Mouse (Mus musculus): ENCODE measurements around the gene Crb1. TPM values are rescaled to one million over a fixed set of nuclear protein-coding genes. Genes with fewer than 3 reads are reported as not detected.

The Crb1 gene
- polyA plus RNA-seq, 1 experiment from 2014 or later: 0.23 TPM

DNA sequence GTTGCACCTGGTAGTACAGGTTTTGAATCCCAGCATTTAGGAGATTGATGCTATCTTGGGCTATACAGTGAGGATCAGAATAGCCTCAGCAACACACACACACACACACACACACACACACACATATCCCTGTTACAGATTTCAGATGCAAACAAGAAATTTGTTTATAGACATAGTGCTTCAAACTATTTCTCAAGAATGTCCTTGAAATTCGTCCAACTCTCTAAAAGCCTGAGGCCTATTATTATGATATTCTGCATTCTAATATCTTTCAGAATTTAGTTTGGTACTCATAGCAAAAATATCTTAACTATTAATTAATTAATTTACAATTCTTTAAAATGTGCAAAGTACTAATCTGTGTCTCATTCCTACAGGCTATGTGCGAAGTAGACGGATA is 124.9 kb downstream of the Crb1 start:
- WGBS: 90% methylated on average over 3 of the region's 3 CpGs
- H3K4me3 ChIP-seq (replicated peaks): no peak overlapping the region
- H3K4me1 ChIP-seq: no peaks in the 10 kb centered on the region
- no peaks in the 10 kb centered on the region for H3K9me3 ChIP-seq (replicated peaks)
- ATAC-seq (replicated peaks; ENCODE audit: low FRiP score): no peak
- no peak overlapping the region for H3K4me2 ChIP-seq
- no peaks in the 10 kb centered on the region for H3K27me3 ChIP-seq
- H3K27ac ChIP-seq: no peak overlapping the region
- H3K36me3 ChIP-seq: no peaks in the 10 kb centered on the region
- no peak overlapping the region for H3K9ac ChIP-seq

DNA sequence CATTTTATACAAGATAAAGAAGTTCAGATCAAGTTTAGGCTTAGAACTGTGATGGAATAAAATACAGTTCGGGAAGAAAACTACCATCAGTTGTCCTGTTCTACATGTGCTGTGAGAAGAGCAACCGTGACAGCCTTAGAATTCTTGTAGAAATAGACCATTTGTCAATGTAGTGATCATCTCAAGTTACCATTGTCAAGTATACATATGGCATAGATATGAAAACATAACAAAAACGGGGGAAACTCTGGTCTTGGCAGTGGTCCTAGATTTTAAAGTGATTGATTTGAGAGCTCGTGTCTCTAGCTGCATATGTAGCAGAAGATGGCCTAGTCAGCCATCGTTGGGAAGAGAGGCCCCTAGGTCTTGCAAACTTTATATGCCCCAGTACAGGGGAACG is 127.7 kb downstream of the Crb1 start:
- no peak for ATAC-seq (replicated peaks; ENCODE audit: low FRiP score)

DNA sequence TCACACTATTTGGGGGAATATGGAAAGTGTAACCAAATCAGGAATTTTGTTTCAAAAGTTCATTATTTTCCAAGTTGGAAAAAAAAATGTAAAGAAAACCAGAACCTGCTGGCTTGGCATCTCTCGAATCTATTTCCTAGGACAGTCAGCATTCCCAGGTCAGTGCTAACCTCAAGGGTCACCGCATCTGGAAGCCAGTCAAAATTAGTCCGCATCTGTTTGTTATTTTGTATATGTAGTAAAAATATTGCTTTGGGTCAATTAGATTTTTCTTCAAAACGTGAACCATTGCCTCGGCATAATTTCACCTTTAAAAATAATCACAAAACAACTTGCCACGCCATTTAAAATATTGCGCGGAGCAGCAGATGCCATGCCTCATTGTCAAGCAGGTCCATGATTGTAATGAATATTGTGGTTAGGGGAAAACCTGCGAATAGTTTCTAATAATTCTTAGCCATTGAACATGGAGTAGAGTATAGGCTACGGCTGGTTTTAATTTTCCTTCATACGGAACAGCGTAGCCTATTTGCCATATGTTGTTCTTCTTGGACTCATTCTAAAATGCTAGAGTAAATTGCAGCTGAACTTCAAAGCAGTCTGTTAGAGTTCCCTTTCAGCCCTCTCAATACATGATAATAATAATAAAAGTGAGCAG is 130.0 kb downstream of the Crb1 start:
- ATAC-seq (replicated peaks; ENCODE audit: low FRiP score): no peak
- H3K36me3 ChIP-seq: no peaks in the 10 kb centered on the region
- no peaks in the 10 kb centered on the region for H3K4me1 ChIP-seq
- 86% methylated on average over 12 of the region's 12 CpGs for WGBS
- H3K4me2 ChIP-seq: no peak overlapping the region
- H3K27me3 ChIP-seq: no peaks in the 10 kb centered on the region
- no peaks in the 10 kb centered on the region for H3K9me3 ChIP-seq (replicated peaks)
- no peak overlapping the region for H3K9ac ChIP-seq
- H3K27ac ChIP-seq: no peak overlapping the region
- H3K4me3 ChIP-seq (replicated peaks): no peak overlapping the region

More for the DNA sequence above, 127.7 kb downstream of the Crb1 start:
- H3K9me3 ChIP-seq (replicated peaks): no peaks in the 10 kb centered on the region
- H3K4me1 ChIP-seq: no peaks in the 10 kb centered on the region
- no peak overlapping the region for H3K4me3 ChIP-seq (replicated peaks)
- no peaks in the 10 kb centered on the region for H3K27me3 ChIP-seq
- H3K36me3 ChIP-seq: no peaks in the 10 kb centered on the region
- no peak overlapping the region for H3K4me2 ChIP-seq
- WGBS: 65% methylated on average over 6 of the region's 6 CpGs
- no peak overlapping the region for H3K27ac ChIP-seq
- no peak overlapping the region for H3K9ac ChIP-seq

DNA sequence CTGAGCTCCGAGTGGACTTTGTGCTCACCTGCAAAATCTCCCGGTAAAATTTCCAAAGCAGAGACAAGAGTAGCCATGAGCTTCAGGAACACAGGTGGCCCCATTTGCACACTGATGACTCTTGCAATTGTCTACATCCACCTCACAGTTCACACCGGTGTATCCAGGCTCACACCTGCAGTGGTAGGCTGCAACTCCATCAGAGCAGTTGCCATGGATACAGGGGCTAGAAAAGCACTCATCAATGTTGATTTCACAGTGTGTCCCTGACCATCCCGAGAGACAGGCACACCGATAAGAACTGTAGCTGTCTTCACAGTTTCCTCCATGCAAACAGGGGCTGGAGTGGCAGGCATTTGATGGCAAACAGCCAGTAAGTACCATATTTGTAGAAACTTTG is 140.1 kb downstream of the Crb1 start:
- Histone ChIP-seq H3K9me3 (replicated peaks) (no peaks in the 10 kb centered on the region), H3K4me2 (no peak overlapping the region), H3K27me3 (no peaks in the 10 kb centered on the region), H3K4me1 (peaks cover 4% of the 10 kb centered on the region; the same call in 1 of the 2 replicates), H3K36me3 (no peaks in the 10 kb centered on the region), H3K9ac (no peak overlapping the region), H3K27ac (no peak overlapping the region), H3K4me3 (replicated peaks) (no peak overlapping the region)
- 66% methylated on average over 5 of the region's 5 CpGs for WGBS
- no peak for ATAC-seq (replicated peaks; ENCODE audit: low FRiP score)

DNA sequence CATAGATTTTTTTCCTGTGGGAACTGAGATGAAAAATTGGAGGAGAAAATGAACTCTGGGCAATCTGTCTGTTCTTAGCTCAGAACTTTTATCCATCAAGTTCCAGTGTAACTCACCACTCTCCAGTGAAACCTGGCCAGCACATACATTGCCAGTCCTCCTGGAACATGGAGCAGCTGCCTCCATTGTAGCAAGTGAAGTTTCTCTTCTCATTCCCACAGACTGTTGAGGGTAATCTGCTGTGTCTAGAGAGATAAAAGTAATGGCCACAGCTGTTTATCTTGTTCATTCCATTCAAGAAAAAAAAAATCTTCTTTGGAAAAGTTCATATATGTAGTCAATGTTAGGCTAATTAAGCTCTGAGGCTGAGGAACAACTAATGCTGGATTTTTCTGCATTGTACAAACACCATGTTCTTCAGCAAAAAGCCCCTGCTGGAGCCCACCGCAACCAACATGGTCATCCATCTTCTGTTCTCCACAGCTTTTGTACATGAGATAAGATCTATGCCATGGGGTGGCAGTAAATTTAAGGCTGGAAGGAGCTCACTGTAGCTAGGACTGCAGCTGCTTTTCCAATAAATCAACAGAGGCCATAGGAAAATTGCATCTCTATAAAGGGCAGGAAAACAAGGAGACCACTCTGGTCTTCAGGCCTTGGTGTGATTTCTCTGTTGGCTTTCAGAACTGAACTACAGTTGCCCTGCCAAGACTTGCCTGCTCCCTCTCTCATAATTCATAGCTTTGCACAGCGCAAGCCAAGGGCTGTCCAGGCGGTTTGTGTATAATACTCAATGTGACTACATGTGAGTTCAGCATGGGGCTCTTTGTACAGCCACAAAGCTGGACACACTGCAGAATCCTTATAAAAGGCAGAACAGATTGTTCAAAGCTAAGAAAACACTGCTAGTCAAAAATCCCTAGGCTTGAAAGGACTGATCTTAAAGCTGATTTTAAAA is 142.0 kb downstream of the Crb1 start:
- H3K9ac ChIP-seq: no peak overlapping the region
- peak; percentile 79 for ATAC-seq (replicated peaks; ENCODE audit: low FRiP score)
- WGBS: 44% methylated on average over 3 of the region's 3 CpGs
- no peaks in the 10 kb centered on the region for H3K9me3 ChIP-seq (replicated peaks)
- peak overlapping the region; percentile 56; the same call in 1 of the 2 replicates for H3K27ac ChIP-seq
- H3K4me3 ChIP-seq (replicated peaks): no peak overlapping the region
- peaks cover 4% of the 10 kb centered on the region; the same call in 1 of the 2 replicates for H3K4me1 ChIP-seq
- no peaks in the 10 kb centered on the region for H3K36me3 ChIP-seq
- H3K4me2 ChIP-seq: no peak overlapping the region
- H3K27me3 ChIP-seq: no peaks in the 10 kb centered on the region

DNA sequence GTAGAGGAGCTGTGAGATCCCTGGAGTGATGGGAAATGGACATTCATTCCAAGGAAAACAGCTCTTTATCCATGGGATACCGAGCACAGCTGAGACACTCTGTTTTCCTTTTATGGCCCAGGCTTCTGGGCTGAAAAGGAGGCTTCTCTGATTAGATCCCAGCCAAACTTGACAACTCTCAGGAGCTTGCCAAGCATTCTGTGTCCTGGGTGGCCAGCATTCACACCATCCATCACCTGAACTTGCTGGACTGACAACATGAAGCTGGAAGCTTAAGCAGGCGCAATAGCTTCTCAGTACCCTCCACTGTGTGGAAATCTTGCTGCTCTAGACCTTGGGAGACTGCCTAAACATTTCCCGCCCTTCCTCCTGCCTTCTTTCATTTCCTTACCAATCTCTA is 144.3 kb downstream of the Crb1 start:
- H3K36me3 ChIP-seq: no peaks in the 10 kb centered on the region
- H3K4me3 ChIP-seq (replicated peaks): no peak overlapping the region
- peaks cover 4% of the 10 kb centered on the region; the same call in 1 of the 2 replicates for H3K4me1 ChIP-seq
- WGBS: 44% methylated on average over 3 of the region's 3 CpGs
- H3K4me2 ChIP-seq: no peak overlapping the region
- 0 out of 2 replicates have a peak overlapping the region, but pooled peaks have one; percentile 27 for H3K27ac ChIP-seq
- H3K9me3 ChIP-seq (replicated peaks): no peaks in the 10 kb centered on the region
- H3K27me3 ChIP-seq: no peaks in the 10 kb centered on the region
- ATAC-seq (replicated peaks; ENCODE audit: low FRiP score): 0 out of 2 replicates have a peak, but pooled peaks have one; percentile 22
- H3K9ac ChIP-seq: no peak overlapping the region

DNA sequence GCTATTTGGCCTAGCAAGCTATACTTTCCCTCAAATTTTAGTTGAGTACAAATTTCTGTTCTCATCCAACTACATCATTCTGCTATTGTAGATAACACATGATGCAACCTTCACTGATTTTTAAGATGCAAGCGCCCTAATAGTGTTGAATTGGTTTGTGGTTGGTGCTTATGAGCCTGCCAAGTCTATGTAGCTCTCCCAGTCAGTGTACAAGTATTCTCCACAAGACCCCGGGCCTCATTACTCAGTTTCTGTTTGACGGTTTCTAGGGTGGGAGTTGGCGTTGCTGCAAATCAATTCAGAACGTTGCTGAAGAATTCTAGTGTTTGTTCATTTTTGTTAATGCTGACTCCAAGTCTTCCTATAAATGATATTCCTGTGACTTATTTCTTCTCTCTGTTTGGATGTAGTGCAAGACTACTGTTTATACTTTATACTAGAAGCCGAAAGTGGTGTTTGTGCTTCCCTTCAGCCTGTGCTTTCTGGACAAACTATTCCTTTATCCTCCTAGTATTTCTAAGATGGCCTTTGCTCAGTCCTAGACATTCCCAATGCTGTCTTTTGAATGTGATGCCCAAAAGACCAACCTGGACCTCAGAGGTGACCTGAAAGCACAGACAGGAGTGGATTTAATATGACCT is 152.5 kb downstream of the Crb1 start:
- H3K9ac ChIP-seq: no peak overlapping the region
- H3K4me2 ChIP-seq: no peak overlapping the region
- WGBS: 63% methylated on average over 6 of the region's 6 CpGs
- H3K4me3 ChIP-seq (replicated peaks): no peak overlapping the region
- 0 out of 2 replicates have a peak overlapping the region, but pooled peaks have one; percentile 33 for H3K27ac ChIP-seq
- H3K9me3 ChIP-seq (replicated peaks): no peaks in the 10 kb centered on the region
- no peaks in the 10 kb centered on the region for H3K36me3 ChIP-seq
- no peak for ATAC-seq (replicated peaks; ENCODE audit: low FRiP score)
- no peaks in the 10 kb centered on the region for H3K4me1 ChIP-seq
- no peaks in the 10 kb centered on the region for H3K27me3 ChIP-seq

DNA sequence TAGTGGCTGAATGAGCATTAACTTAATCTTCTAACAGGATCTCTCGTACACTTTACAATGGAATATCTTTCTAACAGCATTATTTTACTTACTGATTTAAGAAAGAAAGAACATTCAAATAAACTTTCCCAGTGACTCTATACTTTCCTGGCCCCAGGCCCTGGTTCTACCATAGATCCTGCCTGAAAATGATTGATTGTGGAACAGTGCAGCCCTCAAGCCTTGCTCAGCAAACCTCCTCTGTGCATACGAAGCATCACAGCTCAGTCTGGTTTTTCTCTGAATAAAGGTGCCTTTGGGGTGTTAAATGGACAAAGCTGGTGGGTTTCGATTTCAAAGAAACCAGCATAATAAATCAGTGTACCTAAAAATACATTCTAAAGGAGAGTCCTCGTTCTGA is 153.1 kb downstream of the Crb1 start:
- no peaks in the 10 kb centered on the region for H3K27me3 ChIP-seq
- H3K4me1 ChIP-seq: no peaks in the 10 kb centered on the region
- no peak for ATAC-seq (replicated peaks; ENCODE audit: low FRiP score)
- H3K9me3 ChIP-seq (replicated peaks): no peaks in the 10 kb centered on the region
- no peak overlapping the region for H3K4me2 ChIP-seq
- H3K36me3 ChIP-seq: no peaks in the 10 kb centered on the region
- H3K4me3 ChIP-seq (replicated peaks): no peak overlapping the region
- no peak overlapping the region for H3K27ac ChIP-seq
- H3K9ac ChIP-seq: no peak overlapping the region
- WGBS: 35% methylated on average over 4 of the region's 4 CpGs

DNA sequence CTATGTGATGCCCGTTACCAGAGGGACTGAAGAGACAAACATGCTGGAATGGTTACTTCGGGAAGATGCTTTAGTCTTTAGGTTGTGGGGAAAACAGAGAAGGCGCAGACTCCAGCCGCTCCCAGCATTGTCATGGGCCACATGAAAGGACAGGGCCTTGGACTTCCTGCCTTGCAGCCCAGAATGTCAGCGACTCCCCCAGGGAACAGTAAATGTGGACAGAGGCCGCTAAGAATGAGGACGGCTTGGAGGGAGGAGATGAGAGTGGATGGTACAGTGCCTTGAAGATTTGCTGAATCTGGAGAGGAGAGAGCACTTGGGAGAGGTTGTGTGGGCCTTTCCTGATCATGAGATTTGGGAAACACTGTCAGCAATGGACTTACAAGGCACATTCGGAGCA is 161.6 kb downstream of the Crb1 start:
- H3K27ac ChIP-seq: peak overlapping the region; percentile 57

DNA sequence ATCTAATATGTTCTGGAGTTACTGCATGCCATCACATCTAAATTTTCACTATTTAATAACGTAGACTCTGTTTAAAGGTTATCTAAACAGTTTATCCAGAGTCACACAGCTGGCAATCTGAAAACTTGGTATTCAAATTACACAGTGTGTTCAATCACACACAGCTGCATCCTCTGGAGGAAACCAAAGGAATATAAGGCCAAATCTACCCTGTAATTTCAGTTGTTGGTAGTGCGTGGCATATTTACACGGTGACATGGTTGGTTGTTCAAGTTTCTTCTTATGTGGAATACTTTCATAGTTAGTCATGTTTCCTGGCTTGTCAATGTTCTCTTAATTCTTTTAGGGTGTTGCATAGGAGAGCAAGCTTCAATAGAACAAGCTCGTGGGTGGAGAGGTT is 166.4 kb downstream of the Crb1 start:
- no peak for ATAC-seq (replicated peaks; ENCODE audit: low FRiP score)

More for the DNA sequence above, 161.6 kb downstream of the Crb1 start:
- Histone ChIP-seq H3K9me3 (replicated peaks) (no peaks in the 10 kb centered on the region), H3K9ac (no peak overlapping the region), H3K4me1 (0 out of 2 replicates have a peak, but pooled peaks cover 4% of the 10 kb centered on the region), H3K36me3 (no peaks in the 10 kb centered on the region), H3K4me2 (0 out of 2 replicates have a peak overlapping the region, but pooled peaks have one; percentile 9), H3K27me3 (no peaks in the 10 kb centered on the region), H3K4me3 (replicated peaks) (no peak overlapping the region)
- ATAC-seq (replicated peaks; ENCODE audit: low FRiP score): peak; percentile 33; the same call in 1 of the 2 replicates
- WGBS: 45% methylated on average over 8 of the region's 8 CpGs

DNA sequence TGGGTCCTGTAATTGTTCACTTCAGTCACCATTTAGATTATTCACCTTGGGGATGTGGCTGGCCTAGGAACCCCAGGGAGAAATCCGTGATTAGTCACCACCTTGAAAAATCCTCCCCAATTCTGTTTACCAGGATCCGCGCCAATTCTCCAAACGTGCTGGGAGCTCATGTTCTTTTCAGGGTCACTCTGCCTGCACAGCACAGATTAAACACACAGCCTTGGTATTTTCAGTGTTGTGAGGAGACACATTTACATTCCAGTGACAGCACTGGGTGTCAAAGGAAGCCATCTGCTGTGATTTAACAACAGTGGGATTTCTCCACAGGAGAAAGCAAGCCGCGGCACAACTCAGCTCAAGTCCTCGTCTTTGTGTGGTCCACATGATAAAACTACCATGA is 167.1 kb downstream of the Crb1 start:
- H3K9me3 ChIP-seq (replicated peaks): no peaks in the 10 kb centered on the region
- no peaks in the 10 kb centered on the region for H3K36me3 ChIP-seq
- H3K27ac ChIP-seq: no peak overlapping the region
- no peak overlapping the region for H3K4me2 ChIP-seq
- WGBS: 17% methylated on average over 7 of the region's 7 CpGs
- no peak for ATAC-seq (replicated peaks; ENCODE audit: low FRiP score)
- H3K9ac ChIP-seq: no peak overlapping the region
- H3K4me1 ChIP-seq: peaks cover 6% of the 10 kb centered on the region; the same call in 1 of the 2 replicates
- no peaks in the 10 kb centered on the region for H3K27me3 ChIP-seq
- no peak overlapping the region for H3K4me3 ChIP-seq (replicated peaks)

More for the DNA sequence above, 166.4 kb downstream of the Crb1 start:
- H3K4me2 ChIP-seq: no peak overlapping the region
- H3K9ac ChIP-seq: no peak overlapping the region
- no peaks in the 10 kb centered on the region for H3K36me3 ChIP-seq
- no peak overlapping the region for H3K4me3 ChIP-seq (replicated peaks)
- H3K27me3 ChIP-seq: no peaks in the 10 kb centered on the region
- WGBS: 54% methylated on average over 4 of the region's 4 CpGs
- no peaks in the 10 kb centered on the region for H3K9me3 ChIP-seq (replicated peaks)
- H3K27ac ChIP-seq: no peak overlapping the region
- peaks cover 9% of the 10 kb centered on the region; the same call in 1 of the 2 replicates for H3K4me1 ChIP-seq

All from kidney, embryonic 15.5 days (tissue).